Mouse (Mus musculus) macrophage (primary cell): Measurements from ENCODE around the gene Clec2d. TPM values are rescaled to one million over a fixed set of nuclear protein-coding genes. Genes with fewer than 3 reads are reported as not detected.
A peak's percentile ranks its signal among the peaks of the same experiment; 100 is the strongest.

Experiments
- H3K27ac ChIP-seq: fragments of 350-480 bp; formaldehyde crosslinking; 2 replicates; pipeline ENCODE4 v1.9.0; 2021
- H3K36me3 ChIP-seq: fragments of 350-480 bp; formaldehyde crosslinking; 2 replicates; pipeline ENCODE4 v1.9.0; 2021; ENCODE audit errors: inconsistent target
- H3K4me3 ChIP-seq: fragments of 350-480 bp; formaldehyde crosslinking; 2 replicates; pipeline ENCODE4 v1.9.0; 2021; ENCODE audit errors: inconsistent target
- H3K79me2 ChIP-seq: fragments of 350-480 bp; formaldehyde crosslinking; 2 replicates; pipeline ENCODE4 v1.9.0; 2021; ENCODE audit errors: inconsistent target
- WGBS: methylation state at CpG from one replicate; pipeline ENCODE4 v1.1.7; 2026; ENCODE audit warnings: inconsistent platforms; ENCODE audit not compliant: missing documents; 5-methylcytosine and 5-hydroxymethylcytosine counted together
- polyA plus RNA-seq: library from polyadenylated mRNA; stranded (reverse); fragments of 250-400 nt; gene quantifications from 3 replicates; pipeline ENCODE4 v1.2.4, GENCODE M21; 2018; ENCODE audit warnings: inconsistent platforms

Gene Clec2d
- polyA plus RNA-seq, 1 experiment from 2014 or later, result 120 TPM

GRCm38 (mm10) chr6:129209785-129210446 lies 29.5 kb downstream of the Clec2d start:
- Histone ChIP-seq H3K79me2 (no peaks in the 10 kb centered on the region), H3K4me3 (no peak overlapping the region)
- WGBS, result 100% methylated on average over 1 of the region's 1 CpGs

GRCm38 (mm10) chr6:129210447-129210790 lies 30.0 kb downstream of the Clec2d start:
- H3K27ac ChIP-seq, result no peak overlapping the region
- no peaks in the 10 kb centered on the region for H3K79me2 ChIP-seq
- WGBS, result 70% methylated on average over 4 of the region's 4 CpGs
- no peak overlapping the region for H3K4me3 ChIP-seq
- no peaks in the 10 kb centered on the region for H3K36me3 ChIP-seq

More at GRCm38 (mm10) chr6:129209785-129210446, 29.5 kb downstream of the Clec2d start:
- no peaks in the 10 kb centered on the region for H3K36me3 ChIP-seq
- no peak overlapping the region for H3K27ac ChIP-seq

- Histone ChIP-seq H3K27ac (no peak overlapping the region), H3K36me3 (no peaks in the 10 kb centered on the region), H3K79me2 (no peaks in the 10 kb centered on the region), H3K4me3 (no peak overlapping the region)
Observed at GRCm38 (mm10) chr6:129212421-129213195, 32.2 kb downstream of the Clec2d start.

- H3K36me3 ChIP-seq, result no peaks in the 10 kb centered on the region
- H3K79me2 ChIP-seq, result no peaks in the 10 kb centered on the region
- 100% methylated on average over 1 of the region's 1 CpGs for WGBS
Observed at GRCm38 (mm10) chr6:129213497-129213896, 33.1 kb downstream of the Clec2d start.

GRCm38 (mm10) chr6:129214263-129214662 lies 33.8 kb downstream of the Clec2d start:
- peak overlapping the region; percentile 98 for H3K27ac ChIP-seq

More at GRCm38 (mm10) chr6:129213497-129213896, 33.1 kb downstream of the Clec2d start:
- no peak overlapping the region for H3K4me3 ChIP-seq
- H3K27ac ChIP-seq, result no peak overlapping the region

GRCm38 (mm10) chr6:129215053-129215452 lies 34.6 kb downstream of the Clec2d start:
- H3K4me3 ChIP-seq, result no peak overlapping the region
- H3K27ac ChIP-seq, result peak overlapping the region; percentile 98
- 84% methylated on average over 2 of the region's 2 CpGs for WGBS

More at GRCm38 (mm10) chr6:129214263-129214662, 33.8 kb downstream of the Clec2d start:
- Histone ChIP-seq H3K79me2 (no peaks in the 10 kb centered on the region), H3K36me3 (no peaks in the 10 kb centered on the region), H3K4me3 (no peak overlapping the region)
- 75% methylated on average over 2 of the region's 2 CpGs for WGBS

GRCm38 (mm10) chr6:129215886-129216637 lies 35.6 kb downstream of the Clec2d start:
- Histone ChIP-seq H3K79me2 (no peaks in the 10 kb centered on the region), H3K36me3 (no peaks in the 10 kb centered on the region), H3K4me3 (no peak overlapping the region), H3K27ac (peak overlapping the region; percentile 98)
- 86% methylated on average over 7 of the region's 7 CpGs for WGBS

More at GRCm38 (mm10) chr6:129215053-129215452, 34.6 kb downstream of the Clec2d start:
- no peaks in the 10 kb centered on the region for H3K79me2 ChIP-seq
- no peaks in the 10 kb centered on the region for H3K36me3 ChIP-seq

GRCm38 (mm10) chr6:129216721-129217230 lies 36.4 kb downstream of the Clec2d start:
- H3K27ac ChIP-seq, result peak overlapping the region; percentile 98
- no peak overlapping the region for H3K4me3 ChIP-seq
- WGBS, result 90% methylated on average over 3 of the region's 3 CpGs
- no peaks in the 10 kb centered on the region for H3K79me2 ChIP-seq
- H3K36me3 ChIP-seq, result no peaks in the 10 kb centered on the region

- Histone ChIP-seq H3K27ac (no peak overlapping the region), H3K4me3 (no peak overlapping the region), H3K36me3 (no peaks in the 10 kb centered on the region), H3K79me2 (no peaks in the 10 kb centered on the region)
- WGBS, result 92% methylated on average over 5 of the region's 5 CpGs
Observed at GRCm38 (mm10) chr6:129218191-129218696, 37.8 kb downstream of the Clec2d start.

- no peaks in the 10 kb centered on the region for H3K79me2 ChIP-seq
- H3K4me3 ChIP-seq, result no peak overlapping the region
- WGBS, result 94% methylated on average over 3 of the region's 3 CpGs
- no peaks in the 10 kb centered on the region for H3K36me3 ChIP-seq
- no peak overlapping the region for H3K27ac ChIP-seq
Observed at GRCm38 (mm10) chr6:129219897-129220517, 39.6 kb downstream of the Clec2d start.

- Histone ChIP-seq H3K79me2 (no peaks in the 10 kb centered on the region), H3K4me3 (no peak overlapping the region), H3K27ac (no peak overlapping the region), H3K36me3 (no peaks in the 10 kb centered on the region)
- no CpG with 5 or more reads among the region's 1 CpGs for WGBS
Observed at GRCm38 (mm10) chr6:129221053-129221452, 40.6 kb downstream of the Clec2d start.

- no peaks in the 10 kb centered on the region for H3K79me2 ChIP-seq
- no peaks in the 10 kb centered on the region; the same call in 1 of the 2 replicates for H3K36me3 ChIP-seq
- 97% methylated on average over 3 of the region's 3 CpGs for WGBS
- no peak overlapping the region for H3K4me3 ChIP-seq
- H3K27ac ChIP-seq, result no peak overlapping the region
Observed at GRCm38 (mm10) chr6:129222188-129222800, 41.9 kb downstream of the Clec2d start.

GRCm38 (mm10) chr6:129223611-129224010 lies 43.2 kb downstream of the Clec2d start:
- Histone ChIP-seq H3K79me2 (no peaks in the 10 kb centered on the region), H3K36me3 (no peaks in the 10 kb centered on the region; the same call in 1 of the 2 replicates), H3K27ac (no peak overlapping the region), H3K4me3 (no peak overlapping the region)
- WGBS, result 75% methylated on average over 2 of the region's 2 CpGs

GRCm38 (mm10) chr6:129224090-129224489 lies 43.7 kb downstream of the Clec2d start:
- H3K27ac ChIP-seq, result no peak overlapping the region
- WGBS, result 86% methylated on average over 1 of the region's 1 CpGs
- H3K36me3 ChIP-seq, result no peaks in the 10 kb centered on the region; the same call in 1 of the 2 replicates
- H3K4me3 ChIP-seq, result no peak overlapping the region
- H3K79me2 ChIP-seq, result no peaks in the 10 kb centered on the region
